Mouse (Mus musculus) embryonic fibroblast, embryonic 13.5 days (primary cell): ENCODE results near the gene Thsd4. TPM values are rescaled to one million over a fixed set of nuclear protein-coding genes. Genes with fewer than 3 reads are reported as not detected.

ENCODE experiments used
- H3K27ac ChIP-seq: 2 replicates; pipeline ENCODE4 v1.5.1; 2012; ENCODE audit warnings: low read length, control low read depth, inconsistent platforms; ENCODE audit not compliant: insufficient read depth
- H3K4me1 ChIP-seq: 2 replicates; pipeline ENCODE4 v1.6.1; 2011; ENCODE audit warnings: low read length; ENCODE audit not compliant: control insufficient read depth, insufficient read depth
- H3K4me3 ChIP-seq: 2 replicates; pipeline ENCODE4 v1.5.1; 2011; ENCODE audit warnings: mild to moderate bottlenecking, control low read depth, low read length; ENCODE audit not compliant: insufficient read depth
- CTCF ChIP-seq: IDR thresholded peaks from 2 replicates; pipeline ENCODE4 v1.5.1; 2011; ENCODE audit warnings: mild to moderate bottlenecking, control low read depth, low read length, moderate library complexity, borderline replicate concordance; ENCODE audit not compliant: insufficient read depth
- POLR2A ChIP-seq: IDR thresholded peaks from 2 replicates; pipeline ENCODE4 v1.6.1; 2011; ENCODE audit warnings: low read depth, mild to moderate bottlenecking, control low read depth, low read length, moderate library complexity
- polyA plus RNA-seq: library from polyadenylated mRNA; stranded (reverse); fragments of >200 nt; gene quantifications from 2 replicates; pipeline ENCODE4 v1.2.4, GENCODE M21; 2011; ENCODE audit warnings: low read depth; ENCODE audit not compliant: missing spikeins, insufficient read length

The Thsd4 gene
- polyA plus RNA-seq, 1 experiment = 7.0 TPM

DNA sequence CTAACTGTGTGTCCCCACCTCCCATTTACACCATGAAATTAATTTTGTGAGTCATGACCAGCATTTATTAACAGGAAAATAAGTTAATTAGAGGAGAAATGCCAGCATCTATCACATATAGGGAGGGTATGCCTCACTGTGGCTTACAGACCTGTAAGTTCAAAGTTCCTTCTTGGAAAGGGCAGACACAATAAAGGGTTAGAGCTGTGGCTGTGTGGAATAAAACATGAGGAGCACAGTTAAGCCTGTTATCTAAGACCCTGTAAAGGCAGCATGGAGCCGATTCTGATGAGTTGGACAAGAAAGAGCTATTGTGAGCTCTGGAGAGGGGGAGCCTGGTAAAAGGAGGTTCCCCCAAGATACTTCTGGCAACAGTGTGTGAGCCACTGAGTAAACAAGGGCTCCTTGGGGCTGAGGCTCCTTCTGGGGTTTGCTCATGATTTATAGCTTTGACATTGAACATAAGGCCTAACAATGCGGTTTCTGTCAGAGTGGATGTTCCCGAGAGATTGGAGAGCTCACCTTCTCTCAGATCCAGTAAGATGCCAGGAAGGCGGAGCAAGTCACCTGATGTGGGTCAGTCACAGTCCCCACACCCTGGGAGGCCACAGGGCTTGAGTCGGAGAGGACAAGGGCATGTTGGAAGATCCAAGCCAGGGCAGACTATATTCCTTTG lies 20.2 kb downstream of the Thsd4 start:
- no peak for TF ChIP-seq CTCF
- TF ChIP-seq POLR2A = no peak

DNA sequence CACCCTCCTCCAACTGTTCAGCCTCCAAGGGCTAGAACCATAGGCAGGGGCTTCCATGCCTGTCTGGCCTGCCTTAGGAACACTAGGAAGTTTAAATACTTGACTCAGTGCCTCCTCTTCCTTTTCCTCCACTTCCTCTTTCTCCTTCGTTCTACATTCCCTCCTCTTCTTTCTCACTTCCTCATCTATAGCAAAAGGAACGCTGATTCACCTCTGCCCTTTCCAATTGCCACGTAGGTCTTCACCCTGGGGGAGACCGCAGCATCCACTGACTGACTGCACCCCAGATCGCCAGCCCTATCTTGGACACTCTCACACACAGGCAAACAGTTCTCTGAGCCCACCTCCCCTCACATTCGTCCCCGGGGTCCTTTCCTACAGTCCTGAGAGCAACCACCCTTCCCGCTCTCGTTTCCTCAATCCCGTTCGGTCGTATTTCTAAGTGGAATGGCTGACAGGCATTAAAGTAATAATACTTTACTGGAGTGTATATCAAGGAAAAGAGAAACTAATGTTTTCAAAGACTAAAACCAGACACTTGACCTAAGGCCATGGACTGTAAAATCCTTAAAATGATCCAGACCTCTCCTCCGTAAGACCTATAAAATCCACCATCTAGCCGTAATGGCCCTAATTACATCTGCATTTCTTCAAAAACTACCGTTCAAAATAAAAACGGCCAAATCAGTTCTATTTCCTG lies 29.4 kb downstream of the Thsd4 start:
- 0 out of 2 replicates have a peak, but pooled peaks cover 2% of the 10 kb centered on the region for H3K4me1 ChIP-seq
- H3K4me3 ChIP-seq = no peak overlapping the region
- no peak overlapping the region for H3K27ac ChIP-seq
- TF ChIP-seq POLR2A (no peak), CTCF (no peak)

More for the DNA sequence above, 20.2 kb downstream of the Thsd4 start:
- Histone ChIP-seq H3K27ac (no peak overlapping the region), H3K4me1 (peaks cover 17% of the 10 kb centered on the region), H3K4me3 (no peak overlapping the region)

DNA sequence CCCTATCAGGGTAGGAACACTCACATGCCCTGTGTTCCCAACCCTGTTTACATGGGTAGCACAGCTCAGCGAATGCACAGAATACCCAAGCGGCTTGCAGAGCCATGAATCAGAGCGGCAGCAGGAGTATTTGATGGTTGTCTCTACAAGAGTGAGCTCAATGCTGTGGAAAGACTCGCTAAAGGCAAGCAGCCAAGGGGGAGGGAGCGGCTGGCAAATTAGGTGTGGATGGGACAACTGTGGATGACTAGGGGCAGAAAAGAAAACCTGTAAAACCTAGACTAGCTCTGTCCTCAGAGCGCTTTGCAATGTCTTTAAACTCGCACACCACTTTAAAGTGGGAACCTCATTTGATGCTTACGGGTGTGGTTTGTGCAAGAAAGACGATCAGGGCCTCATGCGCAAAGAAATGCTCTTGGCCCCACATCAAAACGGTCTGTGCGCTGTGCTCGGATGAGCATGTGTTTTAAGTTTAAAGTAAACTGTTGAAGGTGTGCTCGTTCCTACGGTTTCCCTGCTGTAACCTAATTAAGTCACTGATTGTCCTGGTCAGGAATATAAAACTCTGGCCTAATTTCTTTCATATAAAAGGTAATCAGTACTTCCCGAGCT lies 30.3 kb downstream of the Thsd4 start:
- no peak for TF ChIP-seq POLR2A
- Histone ChIP-seq H3K4me1 (0 out of 2 replicates have a peak, but pooled peaks cover 2% of the 10 kb centered on the region), H3K27ac (no peak overlapping the region)

DNA sequence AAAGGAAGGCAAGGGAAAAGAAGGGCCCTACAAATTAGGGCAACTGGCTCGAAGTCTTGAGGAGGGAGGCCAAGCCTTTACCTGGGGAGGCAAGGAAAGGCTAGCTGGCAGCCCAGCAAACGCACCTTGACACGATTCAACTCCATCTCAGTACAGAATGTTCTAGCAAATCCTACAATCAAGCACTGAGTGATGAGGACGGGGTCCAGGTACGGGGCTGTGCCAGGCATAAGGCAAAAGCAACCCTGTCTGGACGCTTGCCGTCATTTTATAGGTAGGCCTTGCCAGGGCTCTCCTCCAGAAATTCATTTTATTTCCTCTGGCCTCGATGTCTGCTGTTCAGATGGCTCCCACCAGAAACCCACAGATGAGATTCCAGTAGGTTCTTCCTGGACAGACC lies 30.8 kb downstream of the Thsd4 start:
- Histone ChIP-seq H3K4me1 (0 out of 2 replicates have a peak, but pooled peaks cover 2% of the 10 kb centered on the region), H3K4me3 (no peak overlapping the region), H3K27ac (no peak overlapping the region)
- TF ChIP-seq POLR2A (no peak), CTCF (no peak)

More for the DNA sequence above, 30.3 kb downstream of the Thsd4 start:
- no peak overlapping the region for H3K4me3 ChIP-seq

DNA sequence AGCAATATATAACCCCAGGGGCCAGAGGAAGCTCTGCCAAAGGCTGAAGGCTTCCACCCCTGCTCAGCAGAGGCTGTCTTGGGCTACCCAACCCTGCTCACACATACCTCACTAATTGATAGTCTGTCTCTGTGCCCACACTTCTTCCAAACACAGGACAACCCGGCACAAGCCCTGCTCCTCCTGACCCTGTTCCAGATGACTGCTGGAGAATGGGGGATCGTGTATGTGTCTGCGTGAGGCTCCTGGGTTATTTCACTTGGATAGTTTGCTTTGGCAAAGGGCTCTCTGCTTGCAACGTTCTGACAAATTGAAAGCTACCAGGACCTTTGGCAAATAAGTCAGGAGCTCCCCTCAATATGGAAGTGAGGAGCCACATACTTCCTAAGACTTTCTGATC lies 33.0 kb downstream of the Thsd4 start:
- 0 out of 2 replicates have a peak, but pooled peaks cover 2% of the 10 kb centered on the region for H3K4me1 ChIP-seq
- no peak overlapping the region for H3K27ac ChIP-seq
- no peak for TF ChIP-seq CTCF
- TF ChIP-seq POLR2A = no peak
- no peak overlapping the region for H3K4me3 ChIP-seq

DNA sequence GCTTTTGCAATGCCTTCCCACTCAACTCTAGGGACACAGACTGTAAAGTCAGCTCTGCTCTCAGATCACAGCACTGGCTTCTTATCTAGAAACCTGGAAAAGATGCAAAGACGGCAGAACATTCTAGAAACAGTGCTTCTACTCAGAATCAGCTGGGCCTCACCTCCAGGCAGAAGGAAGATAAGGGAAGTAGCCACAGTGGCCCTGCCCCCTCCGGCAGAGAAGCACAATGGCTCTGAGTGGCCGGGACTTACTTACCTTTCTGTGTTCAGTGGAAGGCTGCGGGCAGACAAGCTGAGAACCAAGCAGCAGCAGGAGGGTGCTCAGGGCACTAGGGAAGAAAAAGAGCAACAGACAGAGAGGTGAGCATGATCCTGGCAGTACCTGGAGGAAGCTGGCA lies 39.7 kb downstream of the Thsd4 start:
- TF ChIP-seq POLR2A (no peak), CTCF (no peak)
- H3K27ac ChIP-seq = no peak overlapping the region
- 0 out of 2 replicates have a peak, but pooled peaks cover 2% of the 10 kb centered on the region for H3K4me1 ChIP-seq
- H3K4me3 ChIP-seq = no peak overlapping the region

DNA sequence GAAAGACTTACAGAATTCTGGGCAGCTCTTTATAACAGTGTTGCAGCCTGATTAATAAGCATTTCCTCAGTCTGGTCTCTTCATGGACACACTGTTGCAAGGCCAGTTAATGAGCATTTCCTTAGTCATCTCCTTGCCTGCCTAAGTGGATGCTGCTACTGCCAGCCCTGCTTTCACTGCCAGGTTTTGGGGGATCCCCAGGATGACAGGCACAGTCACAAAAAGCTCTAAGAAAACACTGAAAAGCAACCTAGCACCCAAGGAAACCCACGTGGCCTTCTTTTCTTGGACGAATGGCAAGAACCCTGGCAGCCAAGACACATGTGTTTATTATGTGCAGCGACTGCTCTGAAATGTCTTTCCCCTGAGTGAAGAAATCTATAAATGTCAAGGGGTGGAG lies 41.8 kb downstream of the Thsd4 start:
- H3K27ac ChIP-seq = no peak overlapping the region
- H3K4me1 ChIP-seq = 0 out of 2 replicates have a peak, but pooled peaks cover 2% of the 10 kb centered on the region
- H3K4me3 ChIP-seq = no peak overlapping the region
- TF ChIP-seq CTCF (no peak), POLR2A (no peak)

DNA sequence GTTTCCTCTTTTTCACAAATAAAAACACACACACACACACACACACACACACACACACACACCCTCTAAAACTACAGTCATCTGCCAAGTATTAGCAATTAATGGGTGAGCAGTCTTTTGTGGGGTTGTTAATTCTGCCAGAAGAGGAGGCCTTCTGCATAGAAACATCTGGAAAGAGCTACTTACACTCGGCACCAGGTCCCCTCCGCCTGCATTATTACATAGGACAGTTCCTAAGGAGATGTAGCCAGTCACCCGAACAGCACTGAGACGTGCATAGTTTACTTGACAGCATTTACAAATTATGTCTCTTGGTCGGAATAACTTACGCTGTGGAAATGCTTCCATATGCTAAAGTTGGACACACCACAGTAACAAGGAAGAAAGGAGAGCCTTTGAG lies 43.0 kb downstream of the Thsd4 start:
- 0 out of 2 replicates have a peak, but pooled peaks cover 2% of the 10 kb centered on the region for H3K4me1 ChIP-seq
- no peak overlapping the region for H3K4me3 ChIP-seq
- no peak overlapping the region for H3K27ac ChIP-seq
- TF ChIP-seq CTCF (no peak), POLR2A (no peak)

DNA sequence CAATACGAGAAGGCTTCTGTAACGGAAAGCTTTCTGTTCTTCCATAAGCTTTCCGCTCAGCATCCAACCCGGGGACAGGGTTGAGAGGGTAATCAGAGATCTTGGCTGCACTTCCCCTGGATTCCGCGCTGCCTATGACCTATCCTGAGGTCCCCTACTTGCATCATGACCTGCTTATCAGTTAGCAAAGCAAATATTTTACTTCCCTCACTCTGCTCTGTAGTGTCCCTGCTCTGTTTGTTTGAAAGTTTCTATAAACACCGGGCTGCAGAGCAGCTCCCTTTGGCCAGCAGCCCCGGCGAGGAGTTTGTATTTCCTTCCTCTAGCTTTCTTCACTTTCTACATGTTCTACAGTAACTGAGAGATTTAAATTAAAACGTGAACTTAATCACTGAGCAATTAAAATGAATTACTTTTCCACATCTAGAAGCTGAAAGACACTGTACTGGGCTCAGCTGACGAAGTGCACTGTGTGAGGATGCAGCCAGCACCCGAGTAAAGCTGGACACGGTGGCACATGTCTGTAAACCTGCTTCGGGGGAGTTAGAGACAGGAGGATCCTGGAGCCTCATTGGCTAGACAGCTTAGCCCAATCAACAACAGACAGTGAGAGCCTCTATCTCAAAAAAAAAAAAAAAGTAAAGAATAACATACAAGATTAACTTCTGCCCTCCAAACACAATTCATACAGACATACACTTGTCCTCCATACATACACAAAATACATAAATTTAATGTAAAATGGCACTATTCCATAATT lies 43.7 kb downstream of the Thsd4 start:
- Histone ChIP-seq H3K27ac (no peak overlapping the region), H3K4me3 (no peak overlapping the region), H3K4me1 (0 out of 2 replicates have a peak, but pooled peaks cover 2% of the 10 kb centered on the region)
- TF ChIP-seq POLR2A = no peak
- TF ChIP-seq CTCF = no peak
